Mouse (Mus musculus): ENCODE results near the gene Tmem237. TPM values are rescaled to one million over a fixed set of nuclear protein-coding genes. Genes with fewer than 3 reads are reported as not detected.

Tmem237 gene
- polyA plus RNA-seq, 1 experiment from 2014 or later, result 24.9 TPM

DNA sequence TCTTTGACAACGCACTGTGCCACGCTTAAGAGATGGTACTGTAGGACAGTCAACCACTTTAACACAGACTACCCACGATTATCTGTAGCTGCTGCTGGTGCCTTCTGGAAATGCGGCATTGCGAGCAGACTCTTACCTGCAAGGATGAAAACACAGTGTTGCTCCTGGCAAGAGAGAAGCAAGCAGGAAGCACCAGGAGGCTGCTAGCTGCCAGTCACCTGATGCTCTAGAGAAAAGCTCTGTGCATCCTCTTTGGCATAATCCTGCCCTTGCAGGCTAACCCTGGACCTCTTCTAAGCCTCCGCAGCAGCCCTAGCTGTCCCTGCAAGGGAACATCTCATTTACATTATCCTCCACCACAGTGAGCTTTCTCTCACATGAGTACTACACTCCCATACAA lies 41.2 kb upstream of the Tmem237 start:
- no peak overlapping the region for H3K4me2 ChIP-seq (replicated peaks)
- H3K9me3 ChIP-seq (ENCODE audit: control insufficient read depth, low read length), result no peaks in the 10 kb centered on the region
- H3K36me3 ChIP-seq (replicated peaks; ENCODE audit: control insufficient read depth, insufficient read depth), result peaks cover 41% of the 10 kb centered on the region
- H3K4me3 ChIP-seq (replicated peaks; ENCODE audit: low read length), result no peak overlapping the region
- DNase-seq (ENCODE audit: low spot score), result no peak
- no peak overlapping the region for H3K27ac ChIP-seq
- H3K4me1 ChIP-seq (replicated peaks; ENCODE audit: control insufficient read depth, insufficient read depth, low read length), result no peaks in the 10 kb centered on the region
- H3K9ac ChIP-seq, result no peak overlapping the region
- H3K27me3 ChIP-seq (ENCODE audit: control insufficient read depth, insufficient read depth, low read length), result no peaks in the 10 kb centered on the region
- ATAC-seq (ENCODE audit: low FRiP score), result no peak
- WGBS, result 87% methylated on average over 6 of the region's 6 CpGs

DNA sequence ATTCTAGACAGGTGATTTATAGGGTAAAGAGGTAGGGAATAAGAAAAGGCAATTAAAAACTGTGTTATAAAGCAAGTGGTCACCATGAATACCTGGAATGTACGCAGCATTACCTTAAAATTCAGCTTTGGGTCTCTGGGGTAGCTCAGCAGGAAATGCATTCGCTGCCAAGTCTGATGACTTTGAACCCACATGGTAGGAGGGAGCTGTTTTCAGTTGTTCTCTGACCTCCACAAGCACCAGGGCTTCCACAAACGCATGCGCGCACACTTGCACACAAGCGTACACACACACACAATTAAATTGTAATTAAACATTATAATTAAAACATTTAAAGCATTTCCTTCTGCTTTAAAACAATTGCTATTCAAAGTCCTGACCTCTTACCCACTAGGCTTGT lies 40.7 kb upstream of the Tmem237 start:
- no peak overlapping the region for H3K4me2 ChIP-seq (replicated peaks)
- no peak for ATAC-seq (ENCODE audit: low FRiP score)
- 86% methylated on average over 6 of the region's 6 CpGs for WGBS
- H3K9ac ChIP-seq, result no peak overlapping the region
- H3K4me1 ChIP-seq (replicated peaks; ENCODE audit: control insufficient read depth, insufficient read depth, low read length), result no peaks in the 10 kb centered on the region
- H3K36me3 ChIP-seq (replicated peaks; ENCODE audit: control insufficient read depth, insufficient read depth), result peaks cover 36% of the 10 kb centered on the region
- no peak overlapping the region for H3K4me3 ChIP-seq (replicated peaks; ENCODE audit: low read length)
- no peaks in the 10 kb centered on the region for H3K9me3 ChIP-seq (ENCODE audit: control insufficient read depth, low read length)
- H3K27ac ChIP-seq, result no peak overlapping the region
- no peaks in the 10 kb centered on the region for H3K27me3 ChIP-seq (ENCODE audit: control insufficient read depth, insufficient read depth, low read length)
- DNase-seq (ENCODE audit: low spot score), result no peak

DNA sequence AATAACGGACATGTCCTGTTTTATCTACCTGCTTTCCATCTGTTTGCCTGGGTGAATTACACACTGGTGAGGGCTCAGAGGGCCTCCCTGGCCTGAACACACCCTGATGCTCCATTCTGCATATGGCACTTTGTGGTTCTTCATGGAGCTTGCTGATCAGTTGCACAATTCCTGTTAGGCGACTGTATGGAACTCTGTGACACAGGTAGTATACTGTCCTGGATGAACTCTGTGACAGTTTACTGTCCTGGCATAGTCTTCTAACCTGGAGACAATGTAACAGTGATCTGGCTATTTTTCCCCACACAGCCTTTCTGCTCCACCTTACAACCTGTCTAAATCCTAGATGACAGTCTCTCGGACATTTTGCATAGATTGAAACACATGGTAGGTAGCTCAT lies 38.9 kb upstream of the Tmem237 start:
- Histone ChIP-seq H3K9me3 (ENCODE audit: control insufficient read depth, low read length) (no peaks in the 10 kb centered on the region), H3K27ac (no peak overlapping the region), H3K9ac (no peak overlapping the region), H3K4me2 (replicated peaks) (no peak overlapping the region), H3K4me1 (replicated peaks; ENCODE audit: control insufficient read depth, insufficient read depth, low read length) (no peaks in the 10 kb centered on the region), H3K4me3 (replicated peaks; ENCODE audit: low read length) (no peak overlapping the region), H3K36me3 (replicated peaks; ENCODE audit: control insufficient read depth, insufficient read depth) (peaks cover 21% of the 10 kb centered on the region), H3K27me3 (ENCODE audit: control insufficient read depth, insufficient read depth, low read length) (no peaks in the 10 kb centered on the region)
- 92% methylated on average over 3 of the region's 3 CpGs for WGBS
- DNase-seq (ENCODE audit: low spot score) (no peak), ATAC-seq (ENCODE audit: low FRiP score) (no peak)

DNA sequence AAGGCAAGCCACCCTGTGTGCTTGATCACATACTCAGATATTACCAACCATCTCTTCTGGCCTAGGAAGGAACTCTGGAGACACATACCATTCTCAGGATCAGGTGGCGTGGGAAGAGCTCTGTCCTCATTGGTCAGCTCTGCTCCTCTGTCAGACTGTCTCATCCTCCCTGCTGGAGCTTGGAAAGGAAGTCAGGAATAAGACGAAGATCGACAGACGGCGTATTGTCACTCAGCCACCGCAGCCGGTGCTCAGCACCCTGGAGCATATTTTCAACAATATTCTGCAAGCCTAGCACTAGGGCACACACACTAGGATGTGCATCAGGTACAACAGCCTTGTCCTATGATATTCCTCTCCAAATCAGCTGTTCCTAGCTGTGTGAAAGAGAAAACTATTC lies 38.3 kb upstream of the Tmem237 start:
- H3K9me3 ChIP-seq (ENCODE audit: control insufficient read depth, low read length), result no peaks in the 10 kb centered on the region
- no peak overlapping the region for H3K4me3 ChIP-seq (replicated peaks; ENCODE audit: low read length)
- no peak for ATAC-seq (ENCODE audit: low FRiP score)
- WGBS, result 85% methylated on average over 7 of the region's 7 CpGs
- no peak overlapping the region for H3K9ac ChIP-seq
- no peaks in the 10 kb centered on the region for H3K4me1 ChIP-seq (replicated peaks; ENCODE audit: control insufficient read depth, insufficient read depth, low read length)
- H3K36me3 ChIP-seq (replicated peaks; ENCODE audit: control insufficient read depth, insufficient read depth), result peaks cover 15% of the 10 kb centered on the region
- no peaks in the 10 kb centered on the region for H3K27me3 ChIP-seq (ENCODE audit: control insufficient read depth, insufficient read depth, low read length)
- no peak overlapping the region for H3K27ac ChIP-seq
- no peak overlapping the region for H3K4me2 ChIP-seq (replicated peaks)
- no peak for DNase-seq (ENCODE audit: low spot score)

DNA sequence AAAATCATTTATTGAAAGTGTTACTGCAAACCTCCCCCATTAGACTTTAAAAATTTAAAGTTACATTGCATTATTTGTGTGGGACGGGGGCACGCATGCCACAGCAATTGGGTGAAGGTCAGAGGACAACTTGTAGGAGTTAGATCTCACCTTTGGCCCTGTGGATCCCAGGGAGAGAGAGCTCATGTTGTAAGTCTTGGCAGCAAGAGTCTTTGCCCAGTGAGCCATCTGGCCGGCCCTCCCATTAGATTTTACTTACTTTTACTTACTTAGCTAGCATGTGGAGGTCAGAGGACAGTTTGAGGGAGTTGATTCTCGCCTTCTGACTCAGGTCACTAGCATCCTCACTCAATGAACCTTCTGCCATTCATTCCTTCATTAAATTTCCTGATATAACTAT lies 37.6 kb upstream of the Tmem237 start:
- H3K4me3 ChIP-seq (replicated peaks; ENCODE audit: low read length), result no peak overlapping the region
- no peak overlapping the region for H3K4me2 ChIP-seq (replicated peaks)
- WGBS, result 84% methylated on average over 4 of the region's 4 CpGs
- H3K27ac ChIP-seq, result no peak overlapping the region
- no peak overlapping the region for H3K9ac ChIP-seq
- no peaks in the 10 kb centered on the region for H3K4me1 ChIP-seq (replicated peaks; ENCODE audit: control insufficient read depth, insufficient read depth, low read length)
- H3K36me3 ChIP-seq (replicated peaks; ENCODE audit: control insufficient read depth, insufficient read depth), result peaks cover 8% of the 10 kb centered on the region
- DNase-seq (ENCODE audit: low spot score) (no peak), ATAC-seq (ENCODE audit: low FRiP score) (no peak)
- no peaks in the 10 kb centered on the region for H3K27me3 ChIP-seq (ENCODE audit: control insufficient read depth, insufficient read depth, low read length)
- H3K9me3 ChIP-seq (ENCODE audit: control insufficient read depth, low read length), result no peaks in the 10 kb centered on the region

DNA sequence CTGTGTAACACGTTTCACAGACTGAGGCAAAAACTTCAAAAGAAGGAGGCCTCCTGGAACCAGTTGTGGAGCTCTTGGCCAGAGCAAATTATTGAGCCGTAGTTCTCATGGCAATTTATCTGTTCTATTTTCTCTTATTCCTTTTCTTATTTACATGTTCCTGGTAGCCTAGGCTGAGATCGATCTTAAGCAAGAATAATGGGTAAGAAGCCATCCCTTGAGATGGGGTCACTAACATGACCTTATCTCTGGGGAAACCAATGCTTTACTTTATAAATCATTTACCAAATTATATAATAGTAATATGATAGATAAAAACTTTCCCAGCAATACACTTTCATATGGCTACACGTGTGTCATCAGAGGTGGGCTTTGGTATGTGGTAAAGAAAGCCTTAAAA lies 32.1 kb upstream of the Tmem237 start:
- Histone ChIP-seq H3K9me3 (ENCODE audit: control insufficient read depth, low read length) (no peaks in the 10 kb centered on the region), H3K36me3 (replicated peaks; ENCODE audit: control insufficient read depth, insufficient read depth) (no peaks in the 10 kb centered on the region), H3K27ac (no peak overlapping the region), H3K4me2 (replicated peaks) (no peak overlapping the region), H3K4me3 (replicated peaks; ENCODE audit: low read length) (no peak overlapping the region), H3K4me1 (replicated peaks; ENCODE audit: control insufficient read depth, insufficient read depth, low read length) (no peaks in the 10 kb centered on the region), H3K27me3 (ENCODE audit: control insufficient read depth, insufficient read depth, low read length) (no peaks in the 10 kb centered on the region), H3K9ac (no peak overlapping the region)
- no peak for ATAC-seq (ENCODE audit: low FRiP score)
- WGBS, result 79% methylated on average over 4 of the region's 4 CpGs
- DNase-seq (ENCODE audit: low spot score), result no peak

DNA sequence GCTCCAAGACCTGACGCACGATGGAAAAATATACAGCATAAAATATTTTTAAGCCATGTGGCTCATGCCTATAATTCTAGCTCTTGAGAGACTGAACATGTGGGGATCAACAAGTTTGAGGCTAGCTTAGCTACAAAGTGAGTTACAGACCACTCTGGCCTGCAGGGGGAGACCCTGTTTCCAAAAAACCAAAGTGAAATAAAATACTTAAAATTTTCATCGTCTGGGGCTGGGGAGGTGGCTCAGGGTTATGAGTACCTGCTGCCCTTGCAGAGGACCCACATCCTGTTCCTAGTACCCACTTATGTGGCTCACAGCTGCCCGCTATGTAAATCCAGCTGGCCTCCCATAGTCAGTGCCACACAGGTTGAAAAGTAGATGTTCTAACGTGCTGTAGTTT lies 30.3 kb upstream of the Tmem237 start:
- H3K4me2 ChIP-seq (replicated peaks), result no peak overlapping the region
- ATAC-seq (ENCODE audit: low FRiP score) (no peak), DNase-seq (ENCODE audit: low spot score) (no peak)
- H3K4me3 ChIP-seq (replicated peaks; ENCODE audit: low read length), result no peak overlapping the region
- no peak overlapping the region for H3K27ac ChIP-seq
- H3K9ac ChIP-seq, result no peak overlapping the region
- WGBS, result 86% methylated on average over 5 of the region's 5 CpGs
- no peaks in the 10 kb centered on the region for H3K27me3 ChIP-seq (ENCODE audit: control insufficient read depth, insufficient read depth, low read length)
- H3K36me3 ChIP-seq (replicated peaks; ENCODE audit: control insufficient read depth, insufficient read depth), result no peaks in the 10 kb centered on the region
- H3K9me3 ChIP-seq (ENCODE audit: control insufficient read depth, low read length), result no peaks in the 10 kb centered on the region
- H3K4me1 ChIP-seq (replicated peaks; ENCODE audit: control insufficient read depth, insufficient read depth, low read length), result no peaks in the 10 kb centered on the region

DNA sequence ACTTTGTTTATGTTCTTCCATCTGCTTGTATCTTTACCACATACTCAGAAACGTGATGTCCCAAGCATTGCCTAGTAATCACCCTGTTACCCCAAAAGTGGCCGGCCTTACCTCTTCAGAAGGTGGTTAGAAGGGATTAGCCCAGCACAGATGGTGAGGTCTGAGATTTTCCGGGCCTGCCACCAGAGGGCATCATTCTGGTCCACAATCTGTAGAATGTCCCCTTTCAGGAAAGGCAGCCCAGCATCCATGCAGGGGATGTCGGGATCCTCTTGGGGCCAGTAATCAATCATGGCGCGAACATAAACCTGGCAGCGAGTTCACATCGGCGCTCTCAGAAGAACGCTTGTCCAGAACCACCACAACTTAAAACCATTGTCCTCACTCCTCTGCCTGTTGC lies 24.3 kb upstream of the Tmem237 start:
- Histone ChIP-seq H3K9me3 (ENCODE audit: control insufficient read depth, low read length) (no peaks in the 10 kb centered on the region), H3K4me3 (replicated peaks; ENCODE audit: low read length) (no peak overlapping the region), H3K9ac (no peak overlapping the region), H3K4me2 (replicated peaks) (no peak overlapping the region), H3K36me3 (replicated peaks; ENCODE audit: control insufficient read depth, insufficient read depth) (no peaks in the 10 kb centered on the region), H3K27me3 (ENCODE audit: control insufficient read depth, insufficient read depth, low read length) (no peaks in the 10 kb centered on the region), H3K4me1 (replicated peaks; ENCODE audit: control insufficient read depth, insufficient read depth, low read length) (no peaks in the 10 kb centered on the region), H3K27ac (no peak overlapping the region)
- ATAC-seq (ENCODE audit: low FRiP score), result no peak
- WGBS, result 75% methylated on average over 10 of the region's 10 CpGs
- DNase-seq (ENCODE audit: low spot score), result no peak

DNA sequence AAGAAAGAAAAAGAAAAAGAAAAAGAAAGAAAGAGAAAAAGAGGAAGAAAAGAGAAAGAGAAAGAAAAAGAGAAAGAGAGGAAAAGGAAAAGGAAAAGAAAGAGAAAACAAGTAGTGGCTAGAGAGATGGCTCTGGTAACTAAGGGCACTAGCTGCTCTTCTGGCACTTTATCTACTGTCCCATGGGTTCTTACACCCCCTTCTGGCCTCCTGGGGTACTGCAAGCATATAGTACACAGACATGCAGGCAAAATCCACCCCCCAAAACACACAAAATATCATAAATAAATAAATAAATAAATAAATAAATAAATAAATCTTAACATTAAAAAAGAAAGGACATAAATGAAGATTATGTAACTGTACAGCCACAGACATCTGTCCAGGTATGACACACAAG lies 22.6 kb upstream of the Tmem237 start:
- Histone ChIP-seq H3K27me3 (ENCODE audit: control insufficient read depth, insufficient read depth, low read length) (no peaks in the 10 kb centered on the region), H3K27ac (no peak overlapping the region), H3K36me3 (replicated peaks; ENCODE audit: control insufficient read depth, insufficient read depth) (no peaks in the 10 kb centered on the region), H3K4me3 (replicated peaks; ENCODE audit: low read length) (no peak overlapping the region), H3K9ac (no peak overlapping the region), H3K9me3 (ENCODE audit: control insufficient read depth, low read length) (no peaks in the 10 kb centered on the region), H3K4me2 (replicated peaks) (no peak overlapping the region), H3K4me1 (replicated peaks; ENCODE audit: control insufficient read depth, insufficient read depth, low read length) (no peaks in the 10 kb centered on the region)
- DNase-seq (ENCODE audit: low spot score) (peak; percentile 58), ATAC-seq (ENCODE audit: low FRiP score) (no peak)

DNA sequence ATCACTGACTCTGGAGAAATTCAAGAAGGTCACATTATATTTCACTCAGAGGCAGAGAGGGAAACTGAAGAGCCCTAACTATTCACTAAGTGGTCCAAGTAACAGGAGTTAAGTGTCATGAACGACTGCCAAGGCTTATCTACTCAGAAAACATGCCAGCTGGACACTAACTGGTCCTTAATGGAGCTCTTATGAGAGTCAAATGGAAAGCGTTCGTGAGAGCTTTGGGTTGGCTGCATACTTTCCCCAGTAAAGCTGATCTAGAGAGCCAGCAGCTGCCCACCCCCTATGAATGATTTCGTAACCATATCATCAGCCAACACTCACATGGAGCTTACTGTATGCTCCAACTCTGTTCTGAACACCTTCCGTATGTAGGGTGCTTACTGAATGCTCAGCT lies 14.2 kb upstream of the Tmem237 start:
- Histone ChIP-seq H3K9ac (no peak overlapping the region), H3K27me3 (ENCODE audit: control insufficient read depth, insufficient read depth, low read length) (no peaks in the 10 kb centered on the region), H3K4me3 (replicated peaks; ENCODE audit: low read length) (no peak overlapping the region), H3K27ac (no peak overlapping the region), H3K4me2 (replicated peaks) (no peak overlapping the region), H3K4me1 (replicated peaks; ENCODE audit: control insufficient read depth, insufficient read depth, low read length) (no peaks in the 10 kb centered on the region), H3K36me3 (replicated peaks; ENCODE audit: control insufficient read depth, insufficient read depth) (no peaks in the 10 kb centered on the region), H3K9me3 (ENCODE audit: control insufficient read depth, low read length) (no peaks in the 10 kb centered on the region)
- DNase-seq (ENCODE audit: low spot score) (no peak), ATAC-seq (ENCODE audit: low FRiP score) (no peak)
- 85% methylated on average over 5 of the region's 5 CpGs for WGBS

All from hindbrain, embryonic 14.5 days (tissue).